ENCODE assay signal across 12 mouse cellular contexts in the genomic region with DNA sequence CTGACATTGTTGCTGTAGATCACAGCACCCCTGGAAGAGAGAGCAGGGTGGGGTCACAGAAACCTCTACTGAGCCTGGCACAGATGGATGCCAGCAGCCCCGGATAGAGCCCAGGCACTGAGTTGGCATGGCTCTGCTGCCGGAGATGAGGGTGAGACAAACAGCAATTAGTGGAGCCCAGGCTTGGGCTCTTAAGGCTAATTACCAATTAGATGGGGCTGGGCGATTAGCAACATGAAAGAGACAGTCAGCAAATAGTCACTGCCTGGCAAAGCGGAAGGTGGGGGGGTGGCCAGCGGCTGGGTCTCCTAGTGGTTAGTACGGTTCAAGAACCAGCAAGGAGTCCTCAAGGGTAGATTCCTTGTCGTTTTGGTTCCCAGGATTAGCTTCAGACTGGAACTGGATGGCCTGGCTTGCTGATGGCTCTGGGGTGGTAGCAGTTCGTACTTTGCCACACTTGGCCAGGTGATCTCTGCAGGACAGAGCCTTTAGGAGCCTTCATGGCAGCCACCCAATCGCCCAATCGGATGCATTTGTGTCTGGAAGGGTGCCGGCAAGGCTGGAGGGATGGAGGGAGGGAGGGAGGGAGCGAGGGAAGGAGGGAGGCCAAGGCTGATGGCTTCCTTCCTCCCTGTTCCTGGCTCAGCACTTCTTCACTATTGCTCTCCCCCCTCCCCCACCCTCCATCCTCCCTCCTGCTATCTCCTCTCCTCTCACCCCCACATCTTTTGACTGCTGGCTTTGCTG. TPM values are rescaled to one million over a fixed set of nuclear protein-coding genes. Genes with fewer than 3 reads are reported as not detected.
A peak's percentile ranks its signal among the peaks of the same experiment; 100 is the strongest.
DNase-seq lines count a peak whose midpoint lies in the region; ATAC-seq and TF ChIP-seq lines count a peak whose summit lies in the region.
"Had no signal": no experiment of that assay in that cellular context is flagged by ENCODE, and none has a peak within 500 bp of the region (broad histone marks: within the 10 kb centered on the region; RNA-seq: fewer than 3 reads in every experiment).

No protein-coding gene starts in this region.

- H3K27me3 ChIP-seq in liver, embryonic 11.5 days (replicated peaks; ENCODE audit: control insufficient read depth, insufficient read depth, low read length): peaks cover 77% of the 10 kb centered on the region
- peaks cover 17% of the 10 kb centered on the region for H3K27me3 ChIP-seq in forebrain, embryonic 14.5 days (replicated peaks; ENCODE audit: control insufficient read depth, insufficient read depth, low read length)

- TF ChIP-seq CTCF in layer of hippocampus, adult 2 months (conservative IDR thresholded peaks at IDR 0.05): peak; percentile 12

- H3K4me1 ChIP-seq in liver, embryonic 11.5 days (replicated peaks; ENCODE audit: control insufficient read depth, insufficient read depth, low read length): peaks cover 7% of the 10 kb centered on the region
- peaks cover 14% of the 10 kb centered on the region for H3K4me1 ChIP-seq in forebrain, embryonic 14.5 days (ENCODE audit: control insufficient read depth, insufficient read depth, low read length)

- H3K9ac ChIP-seq in liver, embryonic 11.5 days (ENCODE audit: low read depth, low read length): no peak overlapping the region
- no peak overlapping the region for H3K9ac ChIP-seq in forebrain, embryonic 14.5 days (ENCODE audit: low read length)
- H3K9ac ChIP-seq: limb, embryonic 15.5 days had no signal

- DNase-seq in liver: peak; percentile 29
- no peak for DNase-seq in liver, embryonic 11.5 days (ENCODE audit: low spot score)
- DNase-seq in forebrain, embryonic 14.5 days (ENCODE audit: low spot score): peak; percentile 91
- DNase-seq in layer of hippocampus, adult 2 months (ENCODE audit: low spot score in 2 of 2): peak; percentile 49 to 50
- DNase-seq in right cerebral cortex, postnatal 14 days: peak; percentile 31
- no peak for DNase-seq in gastrocnemius, postnatal 25 days
- DNase-seq in cerebellum, adult 11-12 months: no peak
- DNase-seq: adrenal gland, postnatal 36 days; heart, adult 11 months; kidney, adult 9 months; midbrain, embryonic 14.5 days had no signal

- 31% methylated on average over 12 of the region's 12 CpGs for WGBS in liver, embryonic 11.5 days
- WGBS in forebrain, embryonic 14.5 days: 16% methylated on average over 12 of the region's 12 CpGs

- H3K9me3 ChIP-seq in liver, embryonic 11.5 days (ENCODE audit: control insufficient read depth, low read length): no peaks in the 10 kb centered on the region
- H3K9me3 ChIP-seq in forebrain, embryonic 14.5 days (replicated peaks; ENCODE audit: control insufficient read depth, low read length): no peaks in the 10 kb centered on the region
- H3K9me3 ChIP-seq: limb, embryonic 15.5 days had no signal

- no peak overlapping the region for H3K27ac ChIP-seq in liver, embryonic 11.5 days (ENCODE audit: low read depth, low read length)
- H3K27ac ChIP-seq in forebrain, embryonic 14.5 days (ENCODE audit: low read depth, low read length): no peak overlapping the region
- H3K27ac ChIP-seq in layer of hippocampus, adult 2 months: no peak overlapping the region
- H3K27ac ChIP-seq: limb, embryonic 15.5 days had no signal

- H3K4me2 ChIP-seq in liver, embryonic 11.5 days: no peak overlapping the region
- no peak overlapping the region for H3K4me2 ChIP-seq in forebrain, embryonic 14.5 days (ENCODE audit: low read length)
- H3K4me2 ChIP-seq: limb, embryonic 15.5 days had no signal

- no peaks in the 10 kb centered on the region for H3K36me3 ChIP-seq in liver, embryonic 11.5 days (ENCODE audit: control insufficient read depth, insufficient read depth, low read length)
- no peaks in the 10 kb centered on the region for H3K36me3 ChIP-seq in forebrain, embryonic 14.5 days (ENCODE audit: control insufficient read depth, insufficient read depth, low read length)
- H3K36me3 ChIP-seq: limb, embryonic 15.5 days had no signal

- no peak overlapping the region for H3K4me3 ChIP-seq in liver, embryonic 11.5 days (ENCODE audit: low read depth, low read length)
- no peak overlapping the region for H3K4me3 ChIP-seq in forebrain, embryonic 14.5 days (ENCODE audit: low read depth, low read length)
- no peak overlapping the region for H3K4me3 ChIP-seq in layer of hippocampus, adult 2 months
- H3K4me3 ChIP-seq: limb, embryonic 15.5 days had no signal

- no peak for ATAC-seq in liver, embryonic 11.5 days (replicated peaks; ENCODE audit: low FRiP score)
- ATAC-seq in forebrain, embryonic 14.5 days: peak; percentile 86

RNA-seq across cellular contexts. Expression of gene Phb, which starts 24.1 kb away (rescaled TPM):
- 308 and 337 TPM in 2 replicates for polyA plus RNA-seq in liver, embryonic 11.5 days (2014; fragmentation: Nextera tagmentation; extraction: Ambion mirVana)
- polyA plus RNA-seq in forebrain, embryonic 14.5 days (2014; fragmentation: Nextera tagmentation; extraction: Ambion mirVana): 215 and 222 TPM in 2 replicates
- 10 to 100 TPM; 96.3 to 97.5 TPM for total RNA-seq in layer of hippocampus, adult 2 months (2021)
- 100 to 1,000 TPM; 179 to 189 TPM for total RNA-seq in gastrocnemius, postnatal 25 days (2021)

RNA-seq across cellular contexts. Expression of gene Ngfr, which starts 55.2 kb away (rescaled TPM):
- polyA plus RNA-seq in liver, embryonic 11.5 days (2014; fragmentation: Nextera tagmentation; extraction: Ambion mirVana): 11.1 and 11.4 TPM in 2 replicates
- 5.0 and 7.8 TPM in 2 replicates for polyA plus RNA-seq in forebrain, embryonic 14.5 days (2014; fragmentation: Nextera tagmentation; extraction: Ambion mirVana)
- 1 to 10 TPM; 1.3 TPM for total RNA-seq in layer of hippocampus, adult 2 months (2021)
- total RNA-seq in gastrocnemius, postnatal 25 days (2021): under 1 TPM; 0.43 to 0.61 TPM

Comparison
In these comparisons a context has a peak if more than half of its experiments do, and no peak if none do; other contexts are left out.
1. DNase-seq: peak in liver (single experiment), forebrain, embryonic 14.5 days (single experiment), layer of hippocampus, adult 2 months (2 of 2) and right cerebral cortex, postnatal 14 days (single experiment); none in liver, embryonic 11.5 days (single experiment), gastrocnemius, postnatal 25 days (single experiment) and cerebellum, adult 11-12 months (single experiment).